Comparison of ENCODE assay signal across 19 mouse cellular contexts in genomic region chr13:117975823-117976222, GRCm38 (mm10).
DNase-seq lines count a peak whose midpoint lies in the region; ATAC-seq and TF ChIP-seq lines count a peak whose summit lies in the region.
"Had no signal": no experiment of that assay in that cellular context is flagged by ENCODE, and none has a peak within 500 bp of the region (broad histone marks: within the 10 kb centered on the region; RNA-seq: fewer than 3 reads in every experiment).

No protein-coding gene starts in this region.

- intact Hi-C loops in left cerebral cortex, postnatal 4 days (cut with DNase I) = no loop called here
- intact Hi-C loops in gastrocnemius, adult 2 months (cut with DNase I) = no loop called here

- TF ChIP-seq CTCF in forebrain, postnatal 0 days (IDR thresholded peaks at IDR 0.05; ENCODE audit: low read depth) = no peak
- no peak for TF ChIP-seq CTCF in gastrocnemius, adult 2 months (IDR thresholded peaks at IDR 0.05)

- no peaks in the 10 kb centered on the region for H3K4me1 ChIP-seq in forebrain, embryonic 11.5 days (replicated peaks; ENCODE audit: control insufficient read depth, insufficient read depth, low read length)
- H3K4me1 ChIP-seq in forebrain, postnatal 0 days (ENCODE audit: insufficient read depth) = no peaks in the 10 kb centered on the region
- H3K4me1 ChIP-seq: heart, embryonic 13.5 days; limb, embryonic 15.5 days had no signal

- H3K36me3 ChIP-seq in forebrain, embryonic 11.5 days (ENCODE audit: control insufficient read depth, insufficient read depth, low read length) = no peaks in the 10 kb centered on the region
- peaks cover 3% of the 10 kb centered on the region; the same call in 1 of the 2 replicates for H3K36me3 ChIP-seq in forebrain, postnatal 0 days (ENCODE audit: insufficient read depth)
- H3K36me3 ChIP-seq: heart, embryonic 13.5 days; limb, embryonic 15.5 days had no signal

- H3K27ac ChIP-seq in forebrain, embryonic 11.5 days (ENCODE audit: low read depth, low read length) = no peak overlapping the region
- H3K27ac ChIP-seq in forebrain, postnatal 0 days (ENCODE audit: low read depth, low read length) = no peak overlapping the region
- no peak overlapping the region for H3K27ac ChIP-seq in gastrocnemius, adult 2 months
- H3K27ac ChIP-seq: heart, embryonic 13.5 days; kidney, postnatal 0 days; left cerebral cortex, adult 2 months; limb, embryonic 15.5 days had no signal

- no peaks in the 10 kb centered on the region for H3K9me3 ChIP-seq in forebrain, embryonic 11.5 days (ENCODE audit: control insufficient read depth, low read length)
- no peaks in the 10 kb centered on the region for H3K9me3 ChIP-seq in forebrain, postnatal 0 days (ENCODE audit: low read length)
- H3K9me3 ChIP-seq: heart, embryonic 13.5 days; limb, embryonic 15.5 days had no signal

- H3K27me3 ChIP-seq in forebrain, embryonic 11.5 days (ENCODE audit: control insufficient read depth, insufficient read depth, low read length) = no peaks in the 10 kb centered on the region
- no peaks in the 10 kb centered on the region for H3K27me3 ChIP-seq in forebrain, postnatal 0 days (ENCODE audit: insufficient read depth, low read length)
- H3K27me3 ChIP-seq: heart, embryonic 13.5 days; limb, embryonic 15.5 days had no signal

- H3K4me2 ChIP-seq in forebrain, embryonic 11.5 days (ENCODE audit: low read depth, low read length, severe bottlenecking) = no peak overlapping the region
- H3K4me2 ChIP-seq in forebrain, postnatal 0 days (ENCODE audit: low read depth) = no peak overlapping the region
- H3K4me2 ChIP-seq: heart, embryonic 13.5 days; limb, embryonic 15.5 days had no signal

- peak; percentile 37; the same call in 1 of the 2 replicates for ATAC-seq in forebrain, embryonic 11.5 days (replicated peaks; ENCODE audit: low FRiP score)
- ATAC-seq in forebrain, postnatal 0 days = no peak
- ATAC-seq: Patski had no signal

- H3K4me3 ChIP-seq in forebrain, embryonic 11.5 days (ENCODE audit: low read depth, low read length) = no peak overlapping the region
- H3K4me3 ChIP-seq in forebrain, postnatal 0 days (ENCODE audit: low read depth, low read length) = no peak overlapping the region
- H3K4me3 ChIP-seq in gastrocnemius, adult 2 months = no peak overlapping the region
- H3K4me3 ChIP-seq: heart, embryonic 13.5 days; left cerebral cortex, adult 2 months; limb, embryonic 15.5 days; myocyte had no signal

- H3K9ac ChIP-seq in forebrain, embryonic 11.5 days (ENCODE audit: low read length) = no peak overlapping the region
- no peak overlapping the region for H3K9ac ChIP-seq in forebrain, postnatal 0 days
- H3K9ac ChIP-seq: heart, embryonic 13.5 days; limb, embryonic 15.5 days had no signal

- 66% methylated on average over 10 of the region's 10 CpGs for WGBS in forebrain, embryonic 11.5 days
- 68% methylated on average over 10 of the region's 10 CpGs for WGBS in forebrain, postnatal 0 days

- peak; percentile 45 for DNase-seq in forebrain, embryonic 11.5 days (ENCODE audit: low spot score)
- DNase-seq in forebrain, postnatal 0 days = no peak
- DNase-seq in left cerebral cortex, postnatal 4 days = peak; percentile 8
- DNase-seq in left cerebral cortex, adult 8-10 months (ENCODE audit: low spot score in 2 of 2) = no peak
- peak; percentile 2 for DNase-seq in right cerebral cortex, postnatal 4 days
- no peak for DNase-seq in right cerebral cortex, postnatal 36 days (ENCODE audit: low spot score in 2 of 2)
- DNase-seq in gastrocnemius, adult 2 months = no peak
- DNase-seq in testis, postnatal 14 days (ENCODE audit: low spot score) = no peak
- DNase-seq: cerebellum, adult 8-10 months; heart, postnatal 36 days; lung, postnatal 10 days; right cerebral cortex, postnatal 25 days; thymus, postnatal 25 days had no signal

Comparison
In these comparisons a context has a peak if more than half of its experiments do, and no peak if none do; other contexts are left out.
1. DNase-seq: peak in forebrain, embryonic 11.5 days (single experiment), left cerebral cortex, postnatal 4 days (single experiment) and right cerebral cortex, postnatal 4 days (single experiment); none in forebrain, postnatal 0 days (single experiment), left cerebral cortex, adult 8-10 months (0 of 2), right cerebral cortex, postnatal 36 days (0 of 2), gastrocnemius, adult 2 months (single experiment) and testis, postnatal 14 days (single experiment).